Mouse (Mus musculus): ENCODE data around the gene Tmcc3.

- TF ChIP-seq CTCF (IDR thresholded peaks at IDR 0.05): no peak
- TF ChIP-seq EP300 (IDR thresholded peaks at IDR 0.05): no peak
Observed at GRCm38 (mm10) chr10:94376941-94377340, 65.2 kb downstream of the Tmcc3 start.
